Mouse (Mus musculus) embryonic facial prominence, embryonic 15.5 days (tissue): ENCODE results near the gene Brf1. TPM values are rescaled to one million over a fixed set of nuclear protein-coding genes. Genes with fewer than 3 reads are reported as not detected.
A peak's percentile ranks its signal among the peaks of the same experiment; 100 is the strongest.

Source experiments
- ATAC-seq: fragments of 200-750 bp; cut with Nextera tagmentation; 2 replicates; pipeline ENCODE4 v1.8.0; 2017; ENCODE audit warnings: low read depth, moderate TSS enrichment; ENCODE audit not compliant: insufficient number of reproducible peaks, low FRiP score, low TSS enrichment
- H3K27ac ChIP-seq: fragments of 300-500 bp; sonication (generic); replicated peaks from 2 replicates; pipeline ENCODE4 v1.5.1; 2015; ENCODE audit warnings: mild to moderate bottlenecking, inconsistent platforms
- H3K27me3 ChIP-seq: fragments of 300-500 bp; sonication (generic); 2 replicates; pipeline ENCODE4 v1.6.1; 2015; ENCODE audit warnings: inconsistent platforms
- H3K36me3 ChIP-seq: fragments of 300-500 bp; sonication (generic); 2 replicates; pipeline ENCODE4 v1.6.1; 2015; ENCODE audit warnings: mild to moderate bottlenecking, inconsistent platforms
- H3K4me1 ChIP-seq: fragments of 300-500 bp; sonication (generic); 2 replicates; pipeline ENCODE4 v1.6.1; 2015; ENCODE audit warnings: inconsistent platforms
- H3K4me2 ChIP-seq: fragments of 300-500 bp; sonication (generic); replicated peaks from 2 replicates; pipeline ENCODE4 v1.6.1; 2015; ENCODE audit warnings: mild to moderate bottlenecking, inconsistent platforms
- H3K4me3 ChIP-seq: fragments of 300-500 bp; sonication (generic); replicated peaks from 2 replicates; pipeline ENCODE4 v1.5.1; 2015; ENCODE audit warnings: mild to moderate bottlenecking, inconsistent platforms
- H3K9ac ChIP-seq: fragments of 300-500 bp; sonication (generic); 2 replicates; pipeline ENCODE4 v1.6.1; 2015; ENCODE audit warnings: inconsistent platforms
- H3K9me3 ChIP-seq: fragments of 300-500 bp; sonication (generic); replicated peaks from 2 replicates; pipeline ENCODE4 v1.6.1; 2016; ENCODE audit warnings: inconsistent platforms
- WGBS: fragments of 180-500 bp; shearing (Covaris S2); methylation state at CpG from one replicate; pipeline ENCODE4 v1.1.7; 2015; 5-methylcytosine and 5-hydroxymethylcytosine counted together
- microRNA-seq: library from miRNA; unstranded; fragments of <30 nt; microRNA quantifications from one replicate; pipeline ENCODE4, GENCODE M21; 2016; ENCODE audit warnings: borderline number of aligned reads
- polyA plus RNA-seq: library from polyadenylated mRNA; unstranded; fragments of >200 nt; fragmentation: Nextera tagmentation; extraction: Ambion mirVana; gene quantifications from 2 replicates; pipeline ENCODE4 v1.2.1, GENCODE M21; 2015

The Brf1 gene
- polyA plus RNA-seq, 1 experiment from 2014 or later = 70.9 TPM

DNA sequence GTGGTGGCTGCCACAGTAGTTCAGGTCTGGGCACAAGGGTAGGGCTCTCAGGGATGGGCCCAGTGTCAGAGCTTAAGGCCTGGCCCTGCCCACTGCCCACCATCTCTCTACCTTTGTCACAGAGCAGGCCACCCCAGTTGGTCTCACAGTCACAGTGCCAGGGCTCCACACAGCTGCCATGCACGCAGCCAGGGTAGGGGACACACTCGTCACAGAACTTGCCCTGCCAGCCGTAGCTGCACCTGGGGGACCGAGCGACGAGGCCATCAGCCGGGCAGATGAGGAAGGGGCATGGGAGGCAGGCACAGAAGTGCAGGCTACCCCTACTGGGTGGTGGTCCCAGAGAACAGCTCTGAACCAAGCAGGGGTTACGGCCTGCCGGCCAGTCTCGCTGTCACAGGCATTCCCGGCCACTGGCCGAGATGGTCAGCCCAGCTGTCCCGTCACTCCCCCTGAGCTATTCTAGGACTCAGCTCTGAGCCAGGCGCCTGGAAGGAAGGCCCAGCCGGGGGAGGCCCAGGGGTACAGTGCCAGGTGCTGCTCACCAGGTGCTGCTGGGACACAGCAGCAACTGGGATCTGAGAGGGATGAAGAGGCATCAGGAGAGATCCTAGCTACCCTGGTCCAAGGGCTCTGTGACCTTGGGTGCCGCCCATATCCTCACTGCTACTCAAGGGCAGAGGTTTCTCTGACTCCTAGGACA lies 83.7 kb downstream of the Brf1 start:
- H3K4me1 ChIP-seq = no peaks in the 10 kb centered on the region
- no peak overlapping the region for H3K4me2 ChIP-seq
- 0 out of 2 replicates have a peak overlapping the region, but pooled peaks have one; percentile 34 for H3K27ac ChIP-seq
- ATAC-seq = peak; percentile 36; the same call in 1 of the 2 replicates
- no peak overlapping the region for H3K4me3 ChIP-seq
- no peaks in the 10 kb centered on the region for H3K27me3 ChIP-seq
- WGBS = 77% methylated on average over 16 of the region's 16 CpGs
- peaks cover 8% of the 10 kb centered on the region; the same call in 1 of the 2 replicates for H3K36me3 ChIP-seq
- no peak overlapping the region for H3K9ac ChIP-seq
- H3K9me3 ChIP-seq = no peaks in the 10 kb centered on the region

DNA sequence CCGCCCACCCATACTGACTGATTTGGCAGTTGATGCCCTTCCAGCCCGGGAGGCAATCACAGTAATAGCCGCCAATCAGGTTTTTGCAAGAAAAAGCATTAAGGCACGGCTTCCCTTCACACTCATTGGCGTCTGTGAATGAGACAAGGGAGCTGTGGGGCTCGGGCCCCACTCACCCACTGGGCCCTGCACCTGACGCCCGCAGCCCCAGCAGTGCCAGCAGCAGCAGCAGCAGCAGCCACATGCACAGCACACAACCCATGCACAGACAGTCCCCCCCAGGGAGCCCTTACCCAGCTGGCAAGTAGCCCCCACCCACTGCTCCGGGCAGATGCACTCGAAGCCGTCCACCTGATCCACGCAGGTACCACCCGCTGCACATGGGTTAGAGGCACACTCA lies 84.9 kb downstream of the Brf1 start:
- Histone ChIP-seq H3K4me3 (no peak overlapping the region), H3K4me2 (no peak overlapping the region), H3K27ac (no peak overlapping the region), H3K9ac (no peak overlapping the region), H3K9me3 (no peaks in the 10 kb centered on the region), H3K4me1 (no peaks in the 10 kb centered on the region), H3K27me3 (no peaks in the 10 kb centered on the region), H3K36me3 (peaks cover 11% of the 10 kb centered on the region; the same call in 1 of the 2 replicates)
- 71% methylated on average over 13 of the region's 13 CpGs for WGBS
- no peak for ATAC-seq

DNA sequence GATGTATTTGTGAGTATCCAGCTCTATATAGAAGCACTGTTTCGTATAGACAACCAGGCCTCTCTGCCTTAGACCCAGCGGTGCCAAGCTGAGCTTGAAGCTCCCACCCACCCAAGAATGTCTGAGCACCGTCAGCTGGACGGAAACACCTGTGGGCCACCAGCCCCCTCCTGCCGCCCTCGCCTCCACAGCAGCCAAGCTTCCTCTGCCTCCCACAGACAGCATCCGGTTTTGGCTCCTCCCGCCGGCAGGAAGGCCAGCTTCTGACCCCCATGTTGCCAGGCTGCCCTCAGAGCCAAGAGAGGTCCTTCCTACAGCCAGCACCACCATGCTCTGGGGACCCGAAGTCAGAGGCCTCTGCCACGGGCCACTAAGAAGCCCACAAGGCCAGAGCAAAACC lies 86.0 kb downstream of the Brf1 start:
- Histone ChIP-seq H3K4me3 (no peak overlapping the region), H3K4me2 (no peak overlapping the region), H3K4me1 (no peaks in the 10 kb centered on the region), H3K27ac (no peak overlapping the region), H3K36me3 (peaks cover 11% of the 10 kb centered on the region; the same call in 1 of the 2 replicates), H3K9ac (no peak overlapping the region), H3K27me3 (no peaks in the 10 kb centered on the region), H3K9me3 (no peaks in the 10 kb centered on the region)
- no peak for ATAC-seq
- WGBS = 73% methylated on average over 11 of the region's 11 CpGs

DNA sequence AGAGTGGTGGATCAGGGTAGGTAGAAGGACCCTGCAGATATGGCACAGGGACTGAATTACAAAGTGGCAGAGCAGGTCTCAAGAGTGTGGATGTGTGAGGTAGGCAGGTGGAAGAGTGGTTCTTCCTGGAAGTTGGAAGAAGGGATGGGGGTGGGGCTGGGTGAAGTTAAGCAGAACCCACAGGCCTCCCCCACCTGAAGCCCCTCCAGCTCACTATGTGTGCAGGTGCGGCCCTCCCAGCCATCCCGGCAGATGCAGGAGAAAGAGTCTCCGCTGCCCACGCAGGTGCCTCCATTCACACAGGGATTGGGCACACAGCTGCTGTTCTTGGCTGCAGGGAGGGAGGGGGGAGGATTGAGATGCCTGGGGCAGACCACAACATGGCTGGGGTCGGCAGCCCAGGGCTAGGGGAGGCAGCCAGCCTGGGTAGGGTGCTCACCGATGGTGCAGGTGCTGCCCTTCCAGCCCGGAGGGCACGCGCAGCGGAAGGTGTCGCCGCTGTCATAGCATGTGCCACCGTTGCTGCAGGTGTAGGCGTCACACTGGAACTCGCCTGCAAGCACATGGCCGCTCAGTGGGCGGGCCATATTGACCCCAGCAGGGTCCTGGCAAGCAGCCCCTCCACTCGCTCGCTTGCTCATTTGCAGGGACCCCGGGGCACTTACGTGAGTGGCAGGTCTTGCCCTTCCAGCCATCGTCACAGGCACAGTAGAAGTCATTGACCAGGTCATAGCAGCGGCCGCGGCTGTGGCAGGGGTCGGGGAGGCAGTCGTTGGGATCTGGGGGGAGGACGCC lies 87.4 kb downstream of the Brf1 start:
- Histone ChIP-seq H3K4me1 (no peaks in the 10 kb centered on the region), H3K36me3 (peaks cover 11% of the 10 kb centered on the region; the same call in 1 of the 2 replicates), H3K4me3 (no peak overlapping the region), H3K27ac (no peak overlapping the region), H3K9ac (no peak overlapping the region), H3K9me3 (no peaks in the 10 kb centered on the region), H3K27me3 (no peaks in the 10 kb centered on the region), H3K4me2 (no peak overlapping the region)
- 86% methylated on average over 28 of the region's 28 CpGs for WGBS
- no peak for ATAC-seq

DNA sequence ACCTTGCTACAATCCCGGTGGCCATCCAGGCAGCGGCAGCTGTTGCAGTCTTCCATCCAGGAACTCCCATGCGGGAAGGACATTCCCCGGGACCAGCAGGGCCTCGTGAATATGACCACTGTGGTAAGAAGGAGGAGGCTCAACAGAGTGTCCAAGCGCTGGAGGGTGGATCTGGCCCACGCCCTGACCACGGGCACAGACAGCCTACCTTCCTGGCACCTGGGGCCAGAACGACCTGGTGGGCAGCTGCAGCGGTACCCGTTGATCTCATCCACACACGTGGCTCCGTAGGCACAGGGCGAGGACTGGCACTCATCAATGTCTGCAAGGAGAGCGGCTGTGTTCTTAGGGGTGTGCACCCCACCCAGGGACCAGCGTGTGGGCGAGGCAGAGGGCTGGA lies 88.8 kb downstream of the Brf1 start:
- Histone ChIP-seq H3K4me3 (no peak overlapping the region), H3K36me3 (peaks cover 11% of the 10 kb centered on the region; the same call in 1 of the 2 replicates), H3K4me1 (no peaks in the 10 kb centered on the region), H3K9ac (no peak overlapping the region), H3K9me3 (no peaks in the 10 kb centered on the region), H3K4me2 (no peak overlapping the region), H3K27ac (no peak overlapping the region), H3K27me3 (no peaks in the 10 kb centered on the region)
- 87% methylated on average over 17 of the region's 17 CpGs for WGBS
- ATAC-seq = no peak

Small RNAs within 50 kb of the gene (microRNA-seq; reads per million reads assigned to microRNA genes)
- gene Mir6941 = not detected

Other genes starting within 250 kb of the Brf1 start
- gene Pld4, start 240.0 kb downstream of the Brf1 start, polyA plus RNA-seq = 13.4 and 15.3 TPM in 2 replicates
- gene Ahnak2, start 198.0 kb downstream of the Brf1 start, polyA plus RNA-seq = 8.5 and 10.3 TPM in 2 replicates
- gene Clba1, start 191.8 kb downstream of the Brf1 start, polyA plus RNA-seq = 10.9 and 16.5 TPM in 2 replicates
- gene Cdca4, start 171.3 kb downstream of the Brf1 start, polyA plus RNA-seq = 99.7 and 110 TPM in 2 replicates
- gene Gpr132, start 132.5 kb downstream of the Brf1 start, polyA plus RNA-seq = 0.35 and 0.41 TPM in 2 replicates
- 13.0 and 14.3 TPM in 2 replicates for gene Jag2, start 70.9 kb downstream of the Brf1 start, polyA plus RNA-seq
- 93.4 and 94.7 TPM in 2 replicates for gene Nudt14, start 58.6 kb downstream of the Brf1 start, polyA plus RNA-seq
- 28.9 and 31.5 TPM in 2 replicates for gene Btbd6, start 24.2 kb downstream of the Brf1 start, polyA plus RNA-seq
- gene Pacs2, start 13.8 kb upstream of the Brf1 start, polyA plus RNA-seq = 17.4 and 19.9 TPM in 2 replicates
- gene Tex22, start 73.8 kb upstream of the Brf1 start, polyA plus RNA-seq = 0.20 TPM in 1 of 2 replicates, not detected in the other
- 14.7 and 15.6 TPM in 2 replicates for gene Mta1, start 97.6 kb upstream of the Brf1 start, polyA plus RNA-seq
- gene Crip2, start 139.5 kb upstream of the Brf1 start, polyA plus RNA-seq = 150 and 162 TPM in 2 replicates
- gene Crip1, start 145.6 kb upstream of the Brf1 start, polyA plus RNA-seq = 436 and 462 TPM in 2 replicates
- 29.6 and 36.8 TPM in 2 replicates for gene Tedc1, start 155.7 kb upstream of the Brf1 start, polyA plus RNA-seq
- 17.0 and 17.5 TPM in 2 replicates for gene Tmem121, start 185.2 kb upstream of the Brf1 start, polyA plus RNA-seq